Mouse (Mus musculus) embryonic facial prominence, embryonic 10.5 days (tissue): ENCODE results near the gene Mbnl2. TPM values are rescaled to one million over a fixed set of nuclear protein-coding genes. Genes with fewer than 3 reads are reported as not detected.

Experiments used
- DNase-seq: peaks from one replicate; pipeline ENCODE4 v3.0.0-alpha.2; 2017; ENCODE audit warnings: low spot score
- H3K27ac ChIP-seq: fragments of 300-500 bp; sonication (generic); replicated peaks from 2 replicates; pipeline ENCODE4 v1.5.1; 2016; ENCODE audit warnings: mild to moderate bottlenecking
- H3K27me3 ChIP-seq: fragments of 300-500 bp; sonication (generic); replicated peaks from 2 replicates; pipeline ENCODE4 v1.6.1; 2016; ENCODE audit warnings: low read depth, mild to moderate bottlenecking; ENCODE audit not compliant: poor library complexity, severe bottlenecking
- H3K36me3 ChIP-seq: fragments of 300-500 bp; sonication (generic); replicated peaks from 2 replicates; pipeline ENCODE4 v1.6.1; 2016; ENCODE audit warnings: mild to moderate bottlenecking, moderate library complexity
- H3K4me1 ChIP-seq: fragments of 300-500 bp; sonication (generic); 2 replicates; pipeline ENCODE4 v1.6.1; 2016
- H3K4me3 ChIP-seq: fragments of 300-500 bp; sonication (generic); 2 replicates; pipeline ENCODE4 v1.5.1; 2016; ENCODE audit warnings: mild to moderate bottlenecking, moderate library complexity
- H3K9me3 ChIP-seq: fragments of 300-500 bp; sonication (generic); 2 replicates; pipeline ENCODE4 v1.6.1; 2016; ENCODE audit warnings: mild to moderate bottlenecking
- WGBS: fragments of 180-500 bp; shearing (Covaris S2); methylation state at CpG from one replicate; pipeline ENCODE4 v1.1.7; 2016; 5-methylcytosine and 5-hydroxymethylcytosine counted together
- polyA plus RNA-seq: library from polyadenylated mRNA; unstranded; fragments of >200 nt; fragmentation: Nextera tagmentation; extraction: Ambion mirVana; gene quantifications from 2 replicates; pipeline ENCODE4 v1.2.1, GENCODE M21; 2016

Gene Mbnl2
- polyA plus RNA-seq, 1 experiment from 2014 or later, result 54.1 TPM

- Histone ChIP-seq H3K4me1 (peaks cover 38% of the 10 kb centered on the region), H3K36me3 (peaks cover 12% of the 10 kb centered on the region; the same call in 1 of the 2 replicates), H3K27me3 (no peaks in the 10 kb centered on the region), H3K9me3 (no peaks in the 10 kb centered on the region), H3K4me3 (no peak overlapping the region), H3K27ac (no peak overlapping the region)
- no peak for DNase-seq
- 96% methylated on average over 14 of the region's 14 CpGs for WGBS
Observed at GRCm38 (mm10) chr14:120374786-120375185, 99.3 kb downstream of the Mbnl2 start.

DNA sequence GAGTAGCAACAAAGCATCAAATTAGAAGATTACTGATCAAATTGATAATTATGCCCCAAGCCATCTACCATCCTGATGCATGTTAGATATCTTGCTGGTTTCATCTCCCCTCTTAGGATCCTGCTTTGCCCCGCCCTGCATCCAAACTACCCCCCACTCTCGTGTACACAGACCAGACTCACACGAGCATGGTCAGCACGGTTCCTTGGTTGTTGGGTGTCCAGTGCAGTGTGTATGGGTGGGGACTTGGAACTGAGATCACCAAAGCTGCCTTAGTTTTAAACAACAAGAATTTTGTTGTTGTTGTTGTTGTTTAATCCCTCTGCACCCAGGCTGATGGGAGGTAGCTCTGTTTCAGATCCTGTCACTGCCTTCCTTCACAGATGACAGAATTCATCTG, 101.7 kb downstream of the Mbnl2 start:
- no peak for DNase-seq
- WGBS, result 86% methylated on average over 4 of the region's 4 CpGs
- H3K9me3 ChIP-seq, result no peaks in the 10 kb centered on the region
- no peaks in the 10 kb centered on the region for H3K27me3 ChIP-seq
- no peak overlapping the region for H3K4me3 ChIP-seq
- peaks cover 30% of the 10 kb centered on the region for H3K36me3 ChIP-seq
- H3K27ac ChIP-seq, result no peak overlapping the region
- H3K4me1 ChIP-seq, result peaks cover 28% of the 10 kb centered on the region

DNA sequence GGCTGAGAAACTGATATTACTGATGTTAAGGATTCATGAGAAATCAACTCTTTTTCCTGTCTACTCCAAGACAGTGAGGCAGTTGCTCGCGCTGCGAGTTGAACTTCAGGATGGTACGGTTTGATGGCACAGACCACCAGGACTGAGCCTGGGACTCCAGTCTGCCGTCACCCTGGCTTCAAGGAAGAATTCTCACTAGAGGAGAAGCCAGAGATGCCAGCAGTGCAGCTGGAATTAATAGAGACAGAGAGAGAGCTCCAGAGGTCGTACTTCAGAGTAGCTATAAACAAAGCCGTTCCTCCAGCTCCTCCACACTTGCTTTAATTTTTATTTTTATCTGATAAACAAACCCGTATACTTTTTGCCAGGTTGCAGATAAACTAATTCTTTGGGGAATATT, 102.5 kb downstream of the Mbnl2 start:
- H3K9me3 ChIP-seq, result no peaks in the 10 kb centered on the region
- peaks cover 23% of the 10 kb centered on the region for H3K4me1 ChIP-seq
- WGBS, result 65% methylated on average over 8 of the region's 8 CpGs
- DNase-seq, result no peak
- H3K4me3 ChIP-seq, result no peak overlapping the region
- peaks cover 30% of the 10 kb centered on the region for H3K36me3 ChIP-seq
- 0 out of 2 replicates have a peak overlapping the region, but pooled peaks have one; percentile 10 for H3K27ac ChIP-seq
- H3K27me3 ChIP-seq, result no peaks in the 10 kb centered on the region

- WGBS, result 83% methylated on average over 4 of the region's 4 CpGs
- DNase-seq, result no peak
Observed at GRCm38 (mm10) chr14:120379716-120380115, 104.2 kb downstream of the Mbnl2 start.

GRCm38 (mm10) chr14:120381378-120382134, 106.1 kb downstream of the Mbnl2 start:
- no peaks in the 10 kb centered on the region for H3K27me3 ChIP-seq

More at GRCm38 (mm10) chr14:120379716-120380115, 104.2 kb downstream of the Mbnl2 start:
- peaks cover 12% of the 10 kb centered on the region for H3K4me1 ChIP-seq
- no peak overlapping the region for H3K27ac ChIP-seq
- no peaks in the 10 kb centered on the region for H3K9me3 ChIP-seq
- H3K27me3 ChIP-seq, result no peaks in the 10 kb centered on the region
- no peak overlapping the region for H3K4me3 ChIP-seq
- H3K36me3 ChIP-seq, result peaks cover 30% of the 10 kb centered on the region

GRCm38 (mm10) chr14:120382179-120382578, 106.7 kb downstream of the Mbnl2 start:
- peaks cover 30% of the 10 kb centered on the region for H3K36me3 ChIP-seq
- H3K9me3 ChIP-seq, result no peaks in the 10 kb centered on the region
- 89% methylated on average over 5 of the region's 5 CpGs for WGBS
- H3K4me1 ChIP-seq, result peaks cover 10% of the 10 kb centered on the region
- H3K4me3 ChIP-seq, result no peak overlapping the region
- no peaks in the 10 kb centered on the region for H3K27me3 ChIP-seq
- H3K27ac ChIP-seq, result no peak overlapping the region
- no peak for DNase-seq

More at GRCm38 (mm10) chr14:120381378-120382134, 106.1 kb downstream of the Mbnl2 start:
- 90% methylated on average over 26 of the region's 26 CpGs for WGBS
- no peaks in the 10 kb centered on the region for H3K9me3 ChIP-seq
- no peak overlapping the region for H3K27ac ChIP-seq
- no peak overlapping the region for H3K4me3 ChIP-seq
- peaks cover 12% of the 10 kb centered on the region for H3K4me1 ChIP-seq
- peaks cover 30% of the 10 kb centered on the region for H3K36me3 ChIP-seq
- DNase-seq, result no peak

DNA sequence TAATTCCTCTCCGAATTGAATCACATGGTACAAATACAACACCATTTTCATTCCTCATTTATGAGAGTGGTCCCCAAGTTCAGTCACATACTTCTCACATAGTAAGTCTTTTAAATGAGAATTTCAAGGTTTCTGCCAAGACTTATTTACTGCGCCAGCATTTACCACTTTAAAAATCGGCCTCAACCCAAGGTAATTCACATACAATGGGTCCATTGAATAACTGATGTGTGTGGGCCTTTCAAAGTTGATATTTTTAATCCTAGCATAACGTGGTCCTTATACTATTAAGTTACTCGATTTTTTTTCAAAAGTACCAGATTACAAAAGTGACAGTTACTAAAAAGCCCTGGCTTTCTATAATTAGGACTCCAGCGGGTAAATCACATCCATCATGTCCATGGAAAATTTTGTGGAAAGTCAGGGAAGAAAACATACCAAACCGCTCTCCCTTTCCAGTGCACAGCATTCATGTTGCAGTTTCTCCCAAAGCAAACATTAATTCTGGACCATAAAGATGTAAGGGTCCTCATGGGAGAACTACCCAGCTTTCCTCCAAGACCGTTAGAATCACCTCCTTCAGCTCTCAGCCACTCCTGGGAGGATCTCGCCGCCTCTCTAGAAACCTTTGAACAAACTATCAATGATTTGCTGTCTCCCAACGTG, 107.8 kb downstream of the Mbnl2 start:
- 83% methylated on average over 11 of the region's 11 CpGs for WGBS
- no peak overlapping the region for H3K27ac ChIP-seq

DNA sequence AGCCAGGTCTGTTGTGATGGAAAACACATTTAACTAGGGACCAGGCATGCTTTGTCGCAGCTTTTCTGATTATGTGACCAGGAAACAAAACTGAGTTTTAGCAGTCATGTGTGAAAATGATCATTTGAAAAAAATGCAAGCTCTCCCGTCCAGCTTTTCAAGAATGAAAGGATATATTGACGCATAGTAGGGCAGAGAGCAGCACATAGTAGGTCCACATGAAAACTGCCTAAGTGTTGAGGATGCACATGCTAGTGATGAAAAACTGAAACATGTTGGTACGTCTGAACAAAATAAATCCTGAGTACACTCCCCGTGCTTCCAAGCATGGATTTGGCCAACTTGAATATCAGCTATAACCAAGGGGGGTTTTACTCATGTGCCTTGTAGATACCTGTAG, 109.1 kb downstream of the Mbnl2 start:
- H3K4me1 ChIP-seq, result peaks cover 10% of the 10 kb centered on the region
- no peak for DNase-seq
- H3K9me3 ChIP-seq, result no peaks in the 10 kb centered on the region
- H3K36me3 ChIP-seq, result peaks cover 30% of the 10 kb centered on the region
- WGBS, result 92% methylated on average over 5 of the region's 5 CpGs
- no peak overlapping the region for H3K27ac ChIP-seq
- no peak overlapping the region for H3K4me3 ChIP-seq
- no peaks in the 10 kb centered on the region for H3K27me3 ChIP-seq

More for the DNA sequence above, 107.8 kb downstream of the Mbnl2 start:
- no peaks in the 10 kb centered on the region for H3K4me1 ChIP-seq
- peaks cover 30% of the 10 kb centered on the region for H3K36me3 ChIP-seq
- H3K9me3 ChIP-seq, result no peaks in the 10 kb centered on the region
- DNase-seq, result no peak
- no peaks in the 10 kb centered on the region for H3K27me3 ChIP-seq
- H3K4me3 ChIP-seq, result no peak overlapping the region

DNA sequence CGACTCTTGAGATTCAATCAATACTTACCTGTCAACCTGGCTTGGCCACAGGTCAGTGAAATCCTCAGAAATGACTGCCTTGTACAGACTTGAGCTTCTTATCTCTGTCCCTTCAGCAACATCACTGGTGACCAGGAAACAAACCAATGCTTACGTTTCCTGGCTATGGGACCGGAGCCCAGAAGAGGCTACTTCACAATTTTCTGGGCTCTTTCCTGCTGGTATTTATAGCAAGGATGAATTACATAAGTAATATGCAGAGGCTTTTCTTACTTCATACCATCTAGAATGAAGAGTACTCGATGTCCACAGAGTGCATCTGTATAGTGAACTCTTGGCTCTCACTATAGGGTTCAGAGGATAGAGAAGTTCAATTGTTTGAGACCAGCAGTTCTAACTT, 111.8 kb downstream of the Mbnl2 start:
- peaks cover 10% of the 10 kb centered on the region for H3K4me1 ChIP-seq
- no peak for DNase-seq
- WGBS, result 91% methylated on average over 4 of the region's 4 CpGs
- H3K36me3 ChIP-seq, result peaks cover 36% of the 10 kb centered on the region
- peaks cover 7% of the 10 kb centered on the region; the same call in 1 of the 2 replicates for H3K9me3 ChIP-seq
- no peak overlapping the region for H3K27ac ChIP-seq
- no peak overlapping the region for H3K4me3 ChIP-seq
- no peaks in the 10 kb centered on the region for H3K27me3 ChIP-seq

GRCm38 (mm10) chr14:120388818-120389691, 113.6 kb downstream of the Mbnl2 start:
- Histone ChIP-seq H3K4me1 (peaks cover 10% of the 10 kb centered on the region), H3K27ac (peak overlapping the region; percentile 72), H3K4me3 (peak overlapping the region; percentile 45), H3K27me3 (no peaks in the 10 kb centered on the region), H3K9me3 (peaks cover 7% of the 10 kb centered on the region; the same call in 1 of the 2 replicates), H3K36me3 (peaks cover 48% of the 10 kb centered on the region)
- WGBS, result 16% methylated on average over 38 of the region's 38 CpGs
- DNase-seq, result peak; percentile 42

DNA sequence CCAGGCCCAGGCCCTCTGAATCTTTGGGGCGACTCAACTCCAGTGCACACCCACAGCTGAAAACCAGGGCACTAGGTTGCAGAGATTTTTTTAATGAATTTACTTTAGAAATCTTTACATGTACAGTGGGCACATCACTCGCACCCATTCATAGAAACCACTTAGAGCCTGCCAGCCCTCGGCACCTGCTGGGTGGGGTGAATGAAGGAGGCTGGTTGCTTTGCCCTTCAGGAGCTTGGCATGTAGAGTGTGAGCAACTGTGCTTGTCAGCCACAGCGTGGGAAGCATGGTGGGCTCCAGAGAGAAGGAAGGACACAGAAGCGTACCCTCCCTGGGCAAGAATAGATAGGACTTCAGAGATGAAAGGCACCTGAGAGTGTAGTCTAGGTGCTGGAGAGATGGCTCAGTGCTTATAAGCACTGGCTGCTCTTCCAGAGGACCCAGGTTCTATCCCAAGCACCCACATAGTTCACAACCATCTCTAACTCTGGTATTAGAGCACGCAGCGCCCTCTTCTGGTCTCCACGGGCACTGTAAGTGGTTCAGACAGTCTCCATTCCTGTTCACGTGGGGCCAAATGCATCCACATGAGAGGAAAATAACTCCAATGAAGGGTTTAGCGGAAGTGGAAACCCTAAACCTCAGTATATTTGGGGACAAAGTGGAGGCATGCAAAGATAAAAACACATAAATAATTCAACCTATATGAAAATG, 114.9 kb downstream of the Mbnl2 start:
- H3K27me3 ChIP-seq, result no peaks in the 10 kb centered on the region
- H3K36me3 ChIP-seq, result peaks cover 55% of the 10 kb centered on the region
- H3K27ac ChIP-seq, result no peak overlapping the region
- peaks cover 10% of the 10 kb centered on the region for H3K4me1 ChIP-seq
- DNase-seq, result no peak
- WGBS, result 92% methylated on average over 10 of the region's 10 CpGs
- H3K9me3 ChIP-seq, result peaks cover 7% of the 10 kb centered on the region; the same call in 1 of the 2 replicates
- H3K4me3 ChIP-seq, result no peak overlapping the region

GRCm38 (mm10) chr14:120391701-120392100, 116.2 kb downstream of the Mbnl2 start:
- WGBS, result 90% methylated on average over 10 of the region's 10 CpGs
- Histone ChIP-seq H3K4me3 (no peak overlapping the region), H3K27ac (no peak overlapping the region), H3K9me3 (peaks cover 7% of the 10 kb centered on the region; the same call in 1 of the 2 replicates), H3K36me3 (peaks cover 61% of the 10 kb centered on the region), H3K27me3 (no peaks in the 10 kb centered on the region), H3K4me1 (peaks cover 10% of the 10 kb centered on the region)
- no peak for DNase-seq
